Mouse (Mus musculus) lung, adult 2 months (tissue): ENCODE measurements around the gene Negr1.

Source experiments
- CTCF ChIP-seq: fragments of 200-500 bp; IDR thresholded peaks from 2 replicates; pipeline ENCODE4 v1.5.1; 2011; ENCODE audit warnings: mild to moderate bottlenecking, low read length, control low read depth; ENCODE audit not compliant: insufficient read depth
- POLR2A ChIP-seq: fragments of 200-500 bp; IDR thresholded peaks from 2 replicates; pipeline ENCODE4 v1.6.1; 2011; ENCODE audit warnings: low read depth, mild to moderate bottlenecking, control low read depth, low read length, borderline replicate concordance; ENCODE audit errors: extremely low read depth

DNA sequence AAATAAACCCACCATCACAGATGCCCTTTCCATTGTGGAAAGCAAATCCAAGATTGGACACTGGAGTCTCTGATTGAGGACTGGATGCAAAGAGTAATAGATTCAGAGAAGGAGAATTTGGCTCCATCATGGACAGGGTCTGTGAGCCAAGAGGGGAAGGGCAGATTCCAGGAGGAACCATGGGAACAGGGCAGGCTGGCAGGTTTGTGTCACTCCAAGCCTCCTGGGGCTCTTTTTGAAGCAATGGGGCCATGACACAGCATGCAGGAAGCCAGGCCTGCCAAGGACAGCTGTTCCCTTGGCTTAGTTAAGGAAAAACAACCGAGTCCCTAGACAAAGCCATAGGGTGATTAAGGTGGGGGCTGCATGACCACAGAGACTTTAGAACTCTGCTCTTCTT is 647.4 kb downstream of the Negr1 start:
- TF ChIP-seq CTCF (no peak), POLR2A (no peak)
